Mouse (Mus musculus) hindbrain, embryonic 12.5 days (tissue): ENCODE measurements around the gene Ntng1. TPM values are rescaled to one million over a fixed set of nuclear protein-coding genes. Genes with fewer than 3 reads are reported as not detected.

Experiments
- ATAC-seq: fragments of 200-750 bp; cut with Nextera tagmentation; 2 replicates; pipeline ENCODE4 v1.8.0; 2017; ENCODE audit warnings: moderate TSS enrichment; ENCODE audit not compliant: low FRiP score
- H3K27ac ChIP-seq: fragments of 300-500 bp; sonication (generic); 2 replicates; pipeline ENCODE4 v1.5.1; 2016; ENCODE audit warnings: mild to moderate bottlenecking
- H3K27me3 ChIP-seq: fragments of 300-500 bp; sonication (generic); 2 replicates; pipeline ENCODE4 v1.6.1; 2016; ENCODE audit warnings: mild to moderate bottlenecking
- H3K36me3 ChIP-seq: fragments of 300-500 bp; sonication (generic); 2 replicates; pipeline ENCODE4 v1.6.1; 2016; ENCODE audit warnings: mild to moderate bottlenecking
- H3K4me1 ChIP-seq: fragments of 300-500 bp; sonication (generic); 2 replicates; pipeline ENCODE4 v1.6.1; 2016
- H3K4me2 ChIP-seq: fragments of 300-500 bp; sonication (generic); replicated peaks from 2 replicates; pipeline ENCODE4 v1.6.1; 2016; ENCODE audit warnings: mild to moderate bottlenecking
- H3K4me3 ChIP-seq: fragments of 300-500 bp; sonication (generic); 2 replicates; pipeline ENCODE4 v1.5.1; 2016; ENCODE audit warnings: mild to moderate bottlenecking
- H3K9ac ChIP-seq: fragments of 300-500 bp; sonication (generic); 2 replicates; pipeline ENCODE4 v1.6.1; 2016; ENCODE audit warnings: mild to moderate bottlenecking, moderate library complexity
- H3K9me3 ChIP-seq: fragments of 300-500 bp; sonication (generic); replicated peaks from 2 replicates; pipeline ENCODE4 v1.6.1; 2016; ENCODE audit warnings: mild to moderate bottlenecking
- WGBS: fragments of 180-500 bp; shearing (Covaris S2); methylation state at CpG from one replicate; pipeline ENCODE4 v1.1.7; 2016; 5-methylcytosine and 5-hydroxymethylcytosine counted together
- polyA plus RNA-seq: library from polyadenylated mRNA; unstranded; fragments of >200 nt; fragmentation: Nextera tagmentation; extraction: Ambion mirVana; gene quantifications from 2 replicates; pipeline ENCODE4 v1.2.1, GENCODE M21; 2016

Ntng1 gene
- polyA plus RNA-seq, 1 experiment from 2014 or later: 16.6 TPM

DNA sequence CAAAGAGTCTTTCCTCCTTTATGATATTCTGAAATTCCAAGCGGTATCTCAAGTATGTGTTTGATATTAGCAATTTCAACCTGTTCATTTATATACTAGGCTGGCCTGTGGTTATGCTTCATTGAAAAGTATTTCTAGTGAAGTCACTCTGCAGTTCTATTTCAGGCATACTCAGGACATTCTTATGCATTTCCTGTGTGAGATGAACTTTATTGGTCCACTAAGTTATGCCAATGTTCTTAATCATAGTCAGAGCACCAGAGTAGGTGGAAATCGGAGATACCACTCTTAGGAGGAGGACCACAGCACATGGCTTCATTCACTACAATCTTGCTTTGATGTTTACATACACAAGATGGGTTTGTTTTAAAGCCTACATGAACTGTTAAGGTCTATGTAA, 99.6 kb downstream of the Ntng1 start:
- H3K4me3 ChIP-seq: no peak overlapping the region
- no peak overlapping the region for H3K9ac ChIP-seq
- H3K9me3 ChIP-seq: no peaks in the 10 kb centered on the region
- no peak overlapping the region for H3K27ac ChIP-seq
- H3K36me3 ChIP-seq: no peaks in the 10 kb centered on the region
- no peak overlapping the region for H3K4me2 ChIP-seq
- H3K27me3 ChIP-seq: no peaks in the 10 kb centered on the region
- no peak for ATAC-seq
- no peaks in the 10 kb centered on the region for H3K4me1 ChIP-seq
- 91% methylated on average over 2 of the region's 2 CpGs for WGBS

DNA sequence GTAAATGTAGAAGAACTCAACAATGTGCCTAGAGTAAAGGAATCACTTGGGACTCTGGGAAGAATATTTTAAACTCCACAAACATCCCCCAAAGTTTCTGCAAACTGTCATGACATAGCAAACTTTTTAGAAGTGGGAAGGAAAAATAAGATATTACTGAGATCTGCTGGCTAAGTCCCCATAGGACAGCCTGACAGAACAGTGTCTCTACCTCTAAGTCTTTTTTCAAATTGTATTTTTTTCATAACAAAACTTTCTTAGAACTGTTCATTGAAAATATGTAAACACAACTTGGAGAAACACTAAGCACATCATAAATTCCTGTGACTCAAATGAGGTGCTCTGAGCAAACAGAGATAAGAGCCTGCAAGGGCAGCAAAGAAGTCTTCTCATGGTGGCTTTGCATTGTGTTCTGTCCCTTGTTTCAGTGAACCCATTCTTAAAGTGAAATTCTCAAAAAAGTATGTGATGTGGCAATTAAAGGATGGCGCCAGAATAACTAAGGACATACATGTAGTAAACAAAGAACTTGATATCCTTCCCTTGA, 100.1 kb downstream of the Ntng1 start:
- no peak for ATAC-seq
- Histone ChIP-seq H3K9me3 (no peaks in the 10 kb centered on the region), H3K4me1 (no peaks in the 10 kb centered on the region), H3K4me3 (no peak overlapping the region), H3K4me2 (no peak overlapping the region), H3K9ac (no peak overlapping the region), H3K27me3 (no peaks in the 10 kb centered on the region), H3K27ac (no peak overlapping the region), H3K36me3 (no peaks in the 10 kb centered on the region)
- WGBS: 90% methylated on average over 1 of the region's 1 CpGs

DNA sequence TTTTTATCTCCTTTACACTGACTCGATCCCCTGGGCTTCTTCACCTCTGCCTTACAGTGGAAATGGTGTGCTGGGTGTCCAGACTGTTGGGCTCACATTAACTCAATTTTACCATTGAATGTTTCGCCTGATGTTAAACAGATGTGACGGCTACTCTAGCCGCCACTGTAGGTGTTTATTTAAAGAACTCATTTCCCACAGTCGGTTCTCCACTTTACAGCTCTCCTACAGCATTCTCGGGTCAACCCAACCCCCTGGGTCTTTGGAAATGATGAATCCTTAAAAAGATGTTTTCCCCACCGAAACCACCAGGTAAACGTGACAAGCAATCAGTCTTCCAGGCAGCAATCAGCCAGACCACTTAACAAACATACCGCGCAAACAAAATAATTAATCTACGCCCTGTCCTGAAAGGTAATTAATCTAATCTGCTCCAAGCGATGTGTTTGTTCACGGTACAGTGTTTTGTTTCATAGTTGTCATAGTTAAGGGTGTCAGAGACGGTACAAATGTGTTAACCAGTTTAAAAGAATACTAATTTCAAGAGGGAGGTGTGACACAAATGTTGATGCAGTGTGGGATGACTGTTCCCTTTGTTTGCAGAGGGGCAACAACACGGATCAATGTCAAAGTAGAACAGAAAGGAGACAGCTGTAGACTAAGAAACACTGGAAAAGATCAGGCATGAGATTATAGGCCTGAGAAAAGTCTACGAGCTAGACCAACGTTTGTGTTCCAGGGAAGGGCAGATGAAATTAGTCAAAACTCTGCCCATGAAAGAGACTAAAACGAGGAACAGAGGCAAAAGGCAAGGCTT, 120.8 kb downstream of the Ntng1 start:
- Histone ChIP-seq H3K27me3 (no peaks in the 10 kb centered on the region), H3K36me3 (no peaks in the 10 kb centered on the region), H3K4me2 (no peak overlapping the region), H3K4me3 (no peak overlapping the region), H3K27ac (no peak overlapping the region), H3K4me1 (peaks cover 8% of the 10 kb centered on the region), H3K9ac (no peak overlapping the region), H3K9me3 (no peaks in the 10 kb centered on the region)
- 35% methylated on average over 18 of the region's 18 CpGs for WGBS
- ATAC-seq: peak; percentile 60

DNA sequence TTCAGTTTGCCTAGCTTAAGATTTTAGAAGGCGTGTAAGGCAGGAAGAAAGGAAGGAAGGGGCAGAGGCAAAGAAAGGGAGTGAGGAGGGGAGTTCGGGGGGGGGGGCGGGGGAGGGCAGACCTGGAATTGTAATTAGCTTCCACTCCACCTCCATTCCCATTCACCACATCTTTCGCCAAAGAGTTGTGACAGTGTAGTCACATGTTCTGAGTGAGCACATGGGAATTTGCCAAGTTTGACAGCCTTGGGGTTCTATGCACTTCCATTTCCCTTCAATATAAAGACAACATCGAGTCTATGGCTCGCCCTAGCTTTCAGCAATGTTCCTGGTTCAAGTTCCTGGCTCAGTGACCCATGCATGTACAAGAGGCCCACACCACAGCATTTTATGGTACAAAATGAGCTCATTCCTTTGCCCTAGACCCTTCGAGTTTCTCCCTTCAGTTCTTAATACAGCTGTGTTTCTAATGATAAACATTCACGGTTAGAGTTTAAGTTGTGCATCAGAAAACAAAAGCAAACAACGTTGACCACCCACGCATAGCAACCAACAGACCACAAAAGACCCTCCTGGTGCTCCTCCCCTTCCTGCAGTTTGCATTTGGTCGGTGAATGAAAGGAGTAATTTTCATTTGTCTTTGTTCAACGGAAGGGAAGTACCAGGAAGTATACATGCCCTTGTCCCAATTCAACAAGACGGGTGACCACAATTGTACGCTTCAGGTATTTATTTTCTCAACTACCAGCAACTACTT, 132.8 kb downstream of the Ntng1 start:
- peak; percentile 22; the same call in 1 of the 2 replicates for ATAC-seq
- H3K4me3 ChIP-seq: no peak overlapping the region
- no peak overlapping the region for H3K27ac ChIP-seq
- H3K4me1 ChIP-seq: no peaks in the 10 kb centered on the region
- no peaks in the 10 kb centered on the region for H3K36me3 ChIP-seq
- H3K9ac ChIP-seq: no peak overlapping the region
- no peak overlapping the region for H3K4me2 ChIP-seq
- no peaks in the 10 kb centered on the region for H3K27me3 ChIP-seq
- WGBS: 75% methylated on average over 12 of the region's 14 CpGs
- H3K9me3 ChIP-seq: no peaks in the 10 kb centered on the region

DNA sequence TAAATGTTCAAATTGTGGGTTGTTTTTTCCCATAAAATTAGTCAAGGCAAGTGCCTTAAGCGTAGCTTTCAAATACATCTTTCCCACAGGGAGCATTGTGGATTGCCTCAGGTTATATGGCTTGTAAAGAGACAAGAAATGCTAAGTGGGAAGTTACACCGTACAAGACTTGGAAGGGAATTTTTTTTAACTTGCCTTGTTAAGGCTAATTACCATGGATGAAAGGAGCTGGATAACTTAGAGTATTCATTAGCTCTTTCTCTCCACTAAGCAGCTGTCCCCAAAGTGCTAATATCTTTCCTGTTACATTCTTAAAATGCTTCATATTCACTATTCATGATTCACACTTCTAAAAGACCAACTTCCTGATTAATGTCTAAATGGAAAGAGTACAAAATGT, 133.4 kb downstream of the Ntng1 start:
- ATAC-seq: no peak
- no peak overlapping the region for H3K27ac ChIP-seq
- no peak overlapping the region for H3K4me3 ChIP-seq
- H3K27me3 ChIP-seq: no peaks in the 10 kb centered on the region
- H3K4me1 ChIP-seq: no peaks in the 10 kb centered on the region
- no peak overlapping the region for H3K4me2 ChIP-seq
- 63% methylated on average over 2 of the region's 2 CpGs for WGBS
- no peaks in the 10 kb centered on the region for H3K36me3 ChIP-seq
- H3K9ac ChIP-seq: no peak overlapping the region
- no peaks in the 10 kb centered on the region for H3K9me3 ChIP-seq

DNA sequence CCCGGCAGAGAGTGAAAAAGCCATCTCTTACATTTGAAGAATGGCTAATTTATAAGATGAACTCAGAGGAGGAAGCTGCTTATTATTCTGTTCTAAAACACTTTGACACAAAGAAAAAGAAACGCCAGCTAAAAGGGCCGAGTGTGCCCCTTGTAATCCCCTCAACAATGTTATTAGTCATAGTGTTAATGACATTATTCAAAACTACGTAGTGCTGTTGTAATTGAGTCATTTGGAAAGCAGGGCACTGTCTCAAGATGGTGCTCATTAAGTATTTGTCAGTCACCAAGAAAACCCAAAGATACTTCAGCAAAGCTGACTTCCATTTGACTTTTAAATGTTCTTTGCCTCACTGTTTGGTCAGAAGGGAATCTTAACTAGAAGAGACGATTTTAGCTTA, 143.5 kb downstream of the Ntng1 start:
- 29% methylated on average over 5 of the region's 5 CpGs for WGBS
- H3K27me3 ChIP-seq: no peaks in the 10 kb centered on the region

DNA sequence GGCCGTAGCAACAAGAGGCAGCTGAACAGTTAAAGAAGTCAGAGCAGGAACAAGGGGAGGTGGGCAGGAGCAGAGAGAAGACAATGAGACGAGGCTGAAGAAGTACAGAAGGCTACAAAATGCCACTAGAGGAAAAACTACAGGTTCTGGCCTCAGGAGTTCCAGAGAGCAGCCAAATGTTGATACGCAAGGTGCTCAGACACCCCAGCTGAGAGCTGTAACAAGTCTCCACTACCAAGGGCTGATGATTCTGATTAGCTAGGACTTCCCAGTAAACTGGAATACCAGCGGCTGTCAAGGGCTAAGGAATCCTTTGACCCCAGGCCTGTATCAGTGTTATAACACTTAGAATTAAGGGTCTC, 148.2 kb downstream of the Ntng1 start:
- 44% methylated on average over 4 of the region's 4 CpGs for WGBS
- Histone ChIP-seq H3K4me1 (peaks cover 18% of the 10 kb centered on the region), H3K4me3 (no peak overlapping the region), H3K9ac (no peak overlapping the region), H3K27me3 (no peaks in the 10 kb centered on the region), H3K36me3 (no peaks in the 10 kb centered on the region), H3K4me2 (no peak overlapping the region), H3K27ac (no peak overlapping the region), H3K9me3 (no peaks in the 10 kb centered on the region)
- 0 out of 2 replicates have a peak, but pooled peaks have one; percentile 8 for ATAC-seq

More for the DNA sequence above, 143.5 kb downstream of the Ntng1 start:
- H3K4me1 ChIP-seq: peaks cover 12% of the 10 kb centered on the region
- no peak overlapping the region for H3K27ac ChIP-seq
- no peak overlapping the region for H3K4me2 ChIP-seq
- no peak overlapping the region for H3K9ac ChIP-seq
- H3K4me3 ChIP-seq: no peak overlapping the region
- no peaks in the 10 kb centered on the region for H3K36me3 ChIP-seq
- H3K9me3 ChIP-seq: no peaks in the 10 kb centered on the region
- no peak for ATAC-seq

DNA sequence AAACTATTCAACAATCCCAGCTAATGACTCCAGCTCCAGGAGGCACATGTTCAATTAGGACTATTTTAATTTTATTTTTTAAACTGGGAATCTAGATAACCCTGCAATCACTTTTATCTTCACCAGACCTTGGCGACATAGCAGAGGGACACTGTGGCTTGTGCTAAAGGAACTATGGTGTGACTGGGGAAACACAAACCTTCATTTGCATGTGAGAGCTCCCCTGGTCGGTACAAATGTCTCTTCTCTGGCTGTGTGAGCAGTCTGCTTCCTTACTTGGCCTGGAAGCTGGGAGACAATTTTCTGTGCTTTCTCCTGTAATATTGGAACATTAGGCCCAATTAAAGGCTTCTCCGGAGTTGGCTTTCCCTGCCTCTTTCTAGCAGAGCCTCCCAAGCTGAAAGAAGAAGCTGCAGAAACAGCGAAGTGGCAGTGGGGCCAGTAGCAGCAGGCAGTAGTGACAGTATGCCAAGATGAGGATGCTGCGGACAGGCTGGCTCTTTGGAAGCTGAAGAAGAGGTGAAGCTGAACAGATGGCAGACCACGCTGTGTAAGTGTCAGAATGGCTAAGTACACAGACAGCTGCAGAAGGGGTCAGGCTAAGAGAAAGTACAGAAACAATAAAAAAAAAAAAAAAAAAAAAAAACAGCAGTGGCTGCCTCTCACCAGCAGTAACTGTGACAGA, 148.7 kb downstream of the Ntng1 start:
- 20% methylated on average over 6 of the region's 6 CpGs for WGBS

DNA sequence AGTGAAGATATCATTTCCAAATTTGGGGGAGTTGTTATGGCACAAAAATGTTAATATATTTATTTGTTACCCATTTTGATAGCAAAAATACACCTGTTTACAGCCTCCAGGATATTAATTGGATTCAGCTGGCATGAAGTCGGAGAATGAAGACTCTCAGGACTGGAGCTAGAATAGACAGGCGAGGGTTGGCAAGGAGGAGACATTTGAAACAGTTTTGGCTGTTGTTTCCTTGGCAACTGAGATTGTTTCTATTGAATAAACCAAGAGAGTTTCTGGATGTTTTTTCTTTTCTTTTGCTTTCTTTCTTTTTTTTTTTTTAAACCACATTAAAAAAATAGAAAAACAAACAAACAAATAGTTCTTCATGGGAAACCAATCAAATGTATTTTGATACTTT, 159.7 kb downstream of the Ntng1 start:
- H3K9me3 ChIP-seq: no peaks in the 10 kb centered on the region
- H3K4me3 ChIP-seq: no peak overlapping the region
- no peaks in the 10 kb centered on the region for H3K4me1 ChIP-seq
- ATAC-seq: no peak
- WGBS: 59% methylated on average over 2 of the region's 2 CpGs
- no peak overlapping the region for H3K27ac ChIP-seq
- no peaks in the 10 kb centered on the region for H3K36me3 ChIP-seq
- H3K9ac ChIP-seq: no peak overlapping the region
- H3K27me3 ChIP-seq: no peaks in the 10 kb centered on the region
- H3K4me2 ChIP-seq: no peak overlapping the region

More for the DNA sequence above, 148.7 kb downstream of the Ntng1 start:
- H3K9ac ChIP-seq: no peak overlapping the region
- H3K4me1 ChIP-seq: peaks cover 14% of the 10 kb centered on the region
- no peak overlapping the region for H3K4me3 ChIP-seq
- no peaks in the 10 kb centered on the region for H3K36me3 ChIP-seq
- H3K9me3 ChIP-seq: no peaks in the 10 kb centered on the region
- H3K27me3 ChIP-seq: no peaks in the 10 kb centered on the region
- H3K4me2 ChIP-seq: no peak overlapping the region
- H3K27ac ChIP-seq: peak overlapping the region; percentile 62; the same call in 1 of the 2 replicates
- ATAC-seq: peak; percentile 90

DNA sequence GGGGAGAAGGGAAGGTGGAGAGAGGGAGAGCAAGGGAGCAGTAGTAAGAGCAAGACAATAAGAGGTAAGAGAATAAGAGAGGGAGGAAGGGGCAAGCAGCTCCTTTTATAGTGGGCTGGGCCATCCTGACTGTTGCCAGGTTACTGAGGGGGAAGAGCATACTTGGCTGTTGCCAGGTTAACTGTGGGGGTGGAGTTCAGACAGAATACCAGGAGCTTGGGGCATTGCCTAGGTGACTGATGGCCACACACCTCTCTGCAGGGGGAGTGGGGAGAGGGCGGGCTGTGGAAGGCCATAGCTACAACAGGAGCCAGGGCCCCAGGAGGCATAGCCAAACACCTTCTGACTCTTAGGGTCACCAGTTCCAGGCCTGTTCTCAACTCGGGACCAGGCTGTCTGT, 166.2 kb downstream of the Ntng1 start:
- ATAC-seq: no peak
- 44% methylated on average over 2 of the region's 2 CpGs for WGBS
- Histone ChIP-seq H3K9me3 (no peaks in the 10 kb centered on the region), H3K4me2 (no peak overlapping the region), H3K27ac (no peak overlapping the region), H3K9ac (no peak overlapping the region), H3K4me1 (no peaks in the 10 kb centered on the region), H3K36me3 (no peaks in the 10 kb centered on the region), H3K27me3 (no peaks in the 10 kb centered on the region), H3K4me3 (no peak overlapping the region)

DNA sequence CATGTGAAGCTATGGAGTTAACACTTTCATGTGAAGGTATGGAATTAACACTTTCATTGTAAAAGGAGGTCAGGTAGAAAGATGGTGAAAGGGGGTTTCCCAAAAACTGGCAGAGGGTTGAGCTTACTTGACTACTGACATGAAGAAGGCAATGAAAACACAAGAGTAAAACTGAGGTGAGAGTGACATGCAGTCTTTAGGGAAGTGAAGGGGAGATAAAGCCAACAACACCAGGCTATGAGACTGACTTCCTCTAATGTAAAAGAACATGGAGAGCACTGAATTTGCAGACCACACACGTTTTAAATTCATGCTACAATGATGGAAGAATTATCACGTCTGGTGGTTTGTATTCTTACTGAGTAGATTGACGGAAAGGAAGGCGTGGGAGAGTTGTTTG, 168.7 kb downstream of the Ntng1 start:
- Histone ChIP-seq H3K4me2 (no peak overlapping the region), H3K9ac (no peak overlapping the region), H3K27me3 (no peaks in the 10 kb centered on the region), H3K27ac (no peak overlapping the region), H3K9me3 (no peaks in the 10 kb centered on the region), H3K4me3 (no peak overlapping the region), H3K4me1 (no peaks in the 10 kb centered on the region), H3K36me3 (no peaks in the 10 kb centered on the region)
- no peak for ATAC-seq
- 62% methylated on average over 4 of the region's 4 CpGs for WGBS

DNA sequence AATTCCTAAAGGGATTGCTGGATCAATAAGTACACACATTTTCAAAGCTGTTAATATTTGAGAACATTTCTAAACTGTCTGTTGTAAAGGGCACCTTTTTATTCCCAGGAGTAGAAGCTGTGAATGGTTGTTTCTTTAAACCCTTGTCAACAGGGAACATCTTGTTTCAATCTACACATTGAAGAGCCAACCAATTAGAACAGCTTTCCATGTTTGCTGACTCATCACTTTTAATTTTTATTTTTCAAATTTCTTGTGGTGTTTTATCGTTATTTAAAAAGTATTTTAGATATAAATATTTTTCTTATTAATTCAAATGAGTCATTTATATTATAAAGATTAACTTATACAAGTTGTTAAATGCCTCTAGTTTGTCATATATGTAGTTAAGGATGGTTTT, 172.3 kb downstream of the Ntng1 start:
- whole genome bisulfite sequencing: 74% methylated on average over 1 of the region's 1 CpGs

More for the DNA sequence above, 172.3 kb downstream of the Ntng1 start:
- Histone ChIP-seq H3K9me3 (no peaks in the 10 kb centered on the region), H3K4me2 (no peak overlapping the region), H3K27me3 (no peaks in the 10 kb centered on the region), H3K4me1 (no peaks in the 10 kb centered on the region), H3K27ac (no peak overlapping the region), H3K9ac (no peak overlapping the region), H3K4me3 (no peak overlapping the region), H3K36me3 (no peaks in the 10 kb centered on the region)
- ATAC-seq: no peak
